Mouse (Mus musculus): ENCODE data around the gene Kdsr. TPM values are rescaled to one million over a fixed set of nuclear protein-coding genes. Genes with fewer than 3 reads are reported as not detected.

Gene Kdsr
- polyA plus RNA-seq, 2 experiments = 1.3 to 4.0 TPM

- WGBS (ENCODE audit: insufficient replicate concordance) = 28% methylated on average over 4 of the region's 4 CpGs
- Histone ChIP-seq H3K4me2 (ENCODE audit: low read depth) (no peak overlapping the region), H3K4me3 (ENCODE audit: insufficient read depth in 1 of 2, low read depth in 2 of 2, low read length in 2 of 2) (no peak overlapping the region), H3K9ac (replicated peaks) (no peak overlapping the region), H3K4me1 (replicated peaks; ENCODE audit: control insufficient read depth in 2 of 2, insufficient read depth in 2 of 2, low read length in 1 of 2) (peaks cover 0 to 8% of the 10 kb centered on the region in 2 experiments; a peak in 2 of 4 replicates), H3K36me3 (replicated peaks; ENCODE audit: control insufficient read depth, insufficient read depth, low read depth) (no peaks in the 10 kb centered on the region), H3K27ac (no peak overlapping the region), H3K27me3 (ENCODE audit: control insufficient read depth, insufficient read depth, low read length) (no peaks in the 10 kb centered on the region), H3K9me3 (ENCODE audit: control insufficient read depth, low read length) (no peaks in the 10 kb centered on the region)
- DNase-seq (ENCODE audit: low read depth in 3 of 3, low spot score in 3 of 3) (no peak), ATAC-seq (ENCODE audit: insufficient read depth) (no peak)
- no peak for TF ChIP-seq CTCF (IDR thresholded peaks at IDR 0.05; ENCODE audit: low read depth)
- no peak for TF ChIP-seq EP300 (IDR thresholded peaks at IDR 0.05; ENCODE audit: low read depth)
These were observed 2.9 kb downstream of the Kdsr start for GRCm38 (mm10) chr1:106756633-106757032.

GRCm38 (mm10) chr1:106752013-106752412 is 7.5 kb downstream of the Kdsr start:
- WGBS (ENCODE audit: insufficient replicate concordance) = 84% methylated on average over 5 of the region's 5 CpGs
- Histone ChIP-seq H3K4me1 (replicated peaks; ENCODE audit: control insufficient read depth in 2 of 2, insufficient read depth in 2 of 2, low read length in 1 of 2) (no peaks in the 10 kb centered on the region), H3K27ac (no peak overlapping the region), H3K4me2 (ENCODE audit: low read depth) (no peak overlapping the region), H3K9me3 (ENCODE audit: control insufficient read depth, low read length) (no peaks in the 10 kb centered on the region), H3K27me3 (ENCODE audit: control insufficient read depth, insufficient read depth, low read length) (no peaks in the 10 kb centered on the region), H3K9ac (replicated peaks) (no peak overlapping the region), H3K4me3 (ENCODE audit: insufficient read depth in 1 of 2, low read depth in 2 of 2, low read length in 2 of 2) (no peak overlapping the region), H3K36me3 (replicated peaks; ENCODE audit: control insufficient read depth, insufficient read depth, low read depth) (no peaks in the 10 kb centered on the region; the same call in 1 of the 2 replicates)
- DNase-seq (ENCODE audit: low read depth in 3 of 3, low spot score in 3 of 3) = no peak
- ATAC-seq (ENCODE audit: insufficient read depth) = no peak
- no peak for TF ChIP-seq CTCF (IDR thresholded peaks at IDR 0.05; ENCODE audit: low read depth)
- no peak for TF ChIP-seq EP300 (IDR thresholded peaks at IDR 0.05; ENCODE audit: low read depth)

- 78% methylated on average over 1 of the region's 1 CpGs for WGBS (ENCODE audit: insufficient replicate concordance)
These were observed 8.9 kb downstream of the Kdsr start for GRCm38 (mm10) chr1:106750656-106751055.

GRCm38 (mm10) chr1:106748555-106749315 is 10.8 kb downstream of the Kdsr start:
- Histone ChIP-seq H3K27me3 (ENCODE audit: control insufficient read depth, insufficient read depth, low read length) (no peaks in the 10 kb centered on the region), H3K36me3 (replicated peaks; ENCODE audit: control insufficient read depth, insufficient read depth, low read depth) (no peaks in the 10 kb centered on the region; the same call in 1 of the 2 replicates), H3K9me3 (ENCODE audit: control insufficient read depth, low read length) (no peaks in the 10 kb centered on the region), H3K9ac (replicated peaks) (no peak overlapping the region), H3K4me1 (replicated peaks; ENCODE audit: control insufficient read depth in 2 of 2, insufficient read depth in 2 of 2, low read length in 1 of 2) (no peaks in the 10 kb centered on the region), H3K4me3 (ENCODE audit: insufficient read depth in 1 of 2, low read depth in 2 of 2, low read length in 2 of 2) (no peak overlapping the region), H3K4me2 (ENCODE audit: low read depth) (no peak overlapping the region), H3K27ac (no peak overlapping the region)
- TF ChIP-seq CTCF (IDR thresholded peaks at IDR 0.05; ENCODE audit: low read depth) = no peak
- TF ChIP-seq EP300 (IDR thresholded peaks at IDR 0.05; ENCODE audit: low read depth) = no peak
- DNase-seq (ENCODE audit: low read depth in 3 of 3, low spot score in 3 of 3) = no peak
- no peak for ATAC-seq (ENCODE audit: insufficient read depth)
- WGBS (ENCODE audit: insufficient replicate concordance) = 71% methylated on average over 6 of the region's 6 CpGs

More at GRCm38 (mm10) chr1:106750656-106751055, 8.9 kb downstream of the Kdsr start:
- Histone ChIP-seq H3K27ac (no peak overlapping the region), H3K4me1 (replicated peaks; ENCODE audit: control insufficient read depth in 2 of 2, insufficient read depth in 2 of 2, low read length in 1 of 2) (no peaks in the 10 kb centered on the region), H3K9me3 (ENCODE audit: control insufficient read depth, low read length) (no peaks in the 10 kb centered on the region), H3K27me3 (ENCODE audit: control insufficient read depth, insufficient read depth, low read length) (no peaks in the 10 kb centered on the region), H3K36me3 (replicated peaks; ENCODE audit: control insufficient read depth, insufficient read depth, low read depth) (no peaks in the 10 kb centered on the region; the same call in 1 of the 2 replicates), H3K9ac (replicated peaks) (no peak overlapping the region), H3K4me3 (ENCODE audit: insufficient read depth in 1 of 2, low read depth in 2 of 2, low read length in 2 of 2) (no peak overlapping the region), H3K4me2 (ENCODE audit: low read depth) (no peak overlapping the region)
- ATAC-seq (ENCODE audit: insufficient read depth) (no peak), DNase-seq (ENCODE audit: low read depth in 3 of 3, low spot score in 3 of 3) (no peak)
- TF ChIP-seq EP300 (IDR thresholded peaks at IDR 0.05; ENCODE audit: low read depth) = no peak
- no peak for TF ChIP-seq CTCF (IDR thresholded peaks at IDR 0.05; ENCODE audit: low read depth)

GRCm38 (mm10) chr1:106742980-106743379 is 16.5 kb downstream of the Kdsr start:
- H3K27me3 ChIP-seq (ENCODE audit: control insufficient read depth, insufficient read depth, low read length) = no peaks in the 10 kb centered on the region
- no peaks in the 10 kb centered on the region for H3K9me3 ChIP-seq (ENCODE audit: control insufficient read depth, low read length)
- no peak overlapping the region for H3K4me3 ChIP-seq (ENCODE audit: insufficient read depth in 1 of 2, low read depth in 2 of 2, low read length in 2 of 2)
- ATAC-seq (ENCODE audit: insufficient read depth) (no peak), DNase-seq (ENCODE audit: low read depth in 3 of 3, low spot score in 3 of 3) (no peak)
- no peak for TF ChIP-seq CTCF (IDR thresholded peaks at IDR 0.05; ENCODE audit: low read depth)
- no peak for TF ChIP-seq EP300 (IDR thresholded peaks at IDR 0.05; ENCODE audit: low read depth)
- no peaks in the 10 kb centered on the region; the same call in 1 of the 2 replicates for H3K36me3 ChIP-seq (replicated peaks; ENCODE audit: control insufficient read depth, insufficient read depth, low read depth)
- 80% methylated on average over 6 of the region's 6 CpGs for WGBS (ENCODE audit: insufficient replicate concordance)
- H3K27ac ChIP-seq = no peak overlapping the region
- no peak overlapping the region for H3K9ac ChIP-seq (replicated peaks)
- no peaks in the 10 kb centered on the region for H3K4me1 ChIP-seq (replicated peaks; ENCODE audit: control insufficient read depth in 2 of 2, insufficient read depth in 2 of 2, low read length in 1 of 2)
- no peak overlapping the region for H3K4me2 ChIP-seq (ENCODE audit: low read depth)
